Mouse (Mus musculus) c-Kit-positive CD71-positive TER-119-negative erythroid progenitor cells, embryonic 14.5 days (primary cell): ENCODE results near the gene Baiap2l2.

Experiments
- DNase-seq: peaks from one replicate; pipeline ENCODE4 v3.0.0-alpha.2; 2013; ENCODE audit warnings: low read depth

The Baiap2l2 gene

GRCm38 (mm10) chr15:79299563-79300155 lies 14.3 kb upstream of the Baiap2l2 start:
- DNase-seq: no peak

- DNase-seq: no peak
These were observed 13.2 kb upstream of the Baiap2l2 start for GRCm38 (mm10) chr15:79298553-79298952.

- no peak for DNase-seq
These were observed 7.4 kb upstream of the Baiap2l2 start for GRCm38 (mm10) chr15:79292779-79293178.

GRCm38 (mm10) chr15:79290340-79290739 lies 5.0 kb upstream of the Baiap2l2 start:
- no peak for DNase-seq

- DNase-seq: no peak
These were observed 4.1 kb upstream of the Baiap2l2 start for GRCm38 (mm10) chr15:79289441-79289840.

- DNase-seq: no peak
These were observed 3.0 kb upstream of the Baiap2l2 start for GRCm38 (mm10) chr15:79288387-79288786.

- no peak for DNase-seq
These were observed 1.8 kb upstream of the Baiap2l2 start for GRCm38 (mm10) chr15:79287091-79287490.

- DNase-seq: no peak
These were observed 804 bp upstream of the Baiap2l2 start for GRCm38 (mm10) chr15:79286141-79286540.

- DNase-seq: no peak
These were observed 2.0 kb downstream of the Baiap2l2 start for GRCm38 (mm10) chr15:79283371-79283770.

- DNase-seq: no peak
These were observed 2.9 kb downstream of the Baiap2l2 start for GRCm38 (mm10) chr15:79282434-79282833.

- peak; percentile 79 for DNase-seq
These were observed 3.9 kb downstream of the Baiap2l2 start for GRCm38 (mm10) chr15:79281389-79281788.

- DNase-seq: no peak
These were observed 4.5 kb downstream of the Baiap2l2 start for GRCm38 (mm10) chr15:79280850-79281249.

- peak; percentile 33 for DNase-seq
These were observed 5.1 kb downstream of the Baiap2l2 start for GRCm38 (mm10) chr15:79280209-79280608.

- no peak for DNase-seq
These were observed 7.6 kb downstream of the Baiap2l2 start for GRCm38 (mm10) chr15:79277728-79278127.

- DNase-seq: no peak
These were observed 12.3 kb downstream of the Baiap2l2 start for GRCm38 (mm10) chr15:79273020-79273419.

GRCm38 (mm10) chr15:79271124-79271746 lies 14.1 kb downstream of the Baiap2l2 start:
- DNase-seq: peak; percentile 52

- DNase-seq: peak; percentile 56
These were observed 14.8 kb downstream of the Baiap2l2 start for GRCm38 (mm10) chr15:79270317-79271123.

- no peak for DNase-seq
These were observed 16.8 kb downstream of the Baiap2l2 start for GRCm38 (mm10) chr15:79268521-79268920.

- DNase-seq: no peak
These were observed 20.0 kb downstream of the Baiap2l2 start for GRCm38 (mm10) chr15:79265384-79265783.

GRCm38 (mm10) chr15:79263726-79264125 lies 21.6 kb downstream of the Baiap2l2 start:
- no peak for DNase-seq

- DNase-seq: no peak
These were observed 22.5 kb downstream of the Baiap2l2 start for GRCm38 (mm10) chr15:79262786-79263309.

GRCm38 (mm10) chr15:79262375-79262774 lies 23.0 kb downstream of the Baiap2l2 start:
- DNase-seq: no peak

GRCm38 (mm10) chr15:79261757-79262156 lies 23.6 kb downstream of the Baiap2l2 start:
- DNase-seq: no peak
